Mouse (Mus musculus) adrenal gland, postnatal 0 days (tissue): ENCODE measurements around the gene Rap1gds1. TPM values are rescaled to one million over a fixed set of nuclear protein-coding genes. Genes with fewer than 3 reads are reported as not detected.

Experiments
- polyA plus RNA-seq: library from polyadenylated mRNA; unstranded; fragments of >200 nt; fragmentation: Nextera tagmentation; extraction: Ambion mirVana; gene quantifications from 2 replicates; pipeline ENCODE4 v1.2.1, GENCODE M21; 2015

Rap1gds1 gene
- 28.9 and 31.0 TPM in 2 replicates for polyA plus RNA-seq

GRCm38 (mm10) chr3:139074484-139075211 lies at the start of gene Rap1gds1:
Gene Rap1gds1 (minus strand): TSS chr3:139075201.

Other genes with a start within 250 kb of the Rap1gds1 start
- gene Stpg2, start 130.5 kb upstream of the Rap1gds1 start, polyA plus RNA-seq: 0.26 TPM in 1 of 2 replicates, not detected in the other